Mouse (Mus musculus) intestine, embryonic 15.5 days (tissue): ENCODE data around the gene D630023F18Rik. TPM values are rescaled to one million over a fixed set of nuclear protein-coding genes. Genes with fewer than 3 reads are reported as not detected.

Experiments used
- polyA plus RNA-seq: library from polyadenylated mRNA; unstranded; fragments of >200 nt; fragmentation: Nextera tagmentation; extraction: Ambion mirVana; gene quantifications from 2 replicates; pipeline ENCODE4 v1.2.1, GENCODE M21; 2015

Gene D630023F18Rik
- polyA plus RNA-seq, 1 experiment from 2014 or later = 0.13 TPM

Other genes with a start within 250 kb of the D630023F18Rik start
- gene Plekhm3, start 166.4 kb downstream of the D630023F18Rik start, polyA plus RNA-seq = 4.7 and 5.9 TPM in 2 replicates
- 0.49 and 2.0 TPM in 2 replicates for gene Akr1cl, start 90.5 kb downstream of the D630023F18Rik start, polyA plus RNA-seq
- not detected in 2 replicates for gene Cryge, start 72.1 kb downstream of the D630023F18Rik start, polyA plus RNA-seq
- gene Crygd, start 59.8 kb downstream of the D630023F18Rik start, polyA plus RNA-seq = not detected in 2 replicates
- not detected in 2 replicates for gene Crygc, start 49.5 kb downstream of the D630023F18Rik start, polyA plus RNA-seq
- gene Crygb, start 40.9 kb downstream of the D630023F18Rik start, polyA plus RNA-seq = not detected in 2 replicates
- gene Cryga, start 19.8 kb downstream of the D630023F18Rik start, polyA plus RNA-seq = not detected in 2 replicates
- not detected in 2 replicates for gene Gm28845, start 3.7 kb downstream of the D630023F18Rik start, polyA plus RNA-seq
- gene Idh1, start 63.3 kb upstream of the D630023F18Rik start, polyA plus RNA-seq = 243 TPM in 2 replicates
- 8.3 and 8.6 TPM in 2 replicates for gene Pikfyve, start 63.5 kb upstream of the D630023F18Rik start, polyA plus RNA-seq
- gene Pth2r, start 158.8 kb upstream of the D630023F18Rik start, polyA plus RNA-seq = not detected in 2 replicates